Mouse (Mus musculus) forebrain, postnatal 0 days (tissue): ENCODE results near the gene Xiap. TPM values are rescaled to one million over a fixed set of nuclear protein-coding genes. Genes with fewer than 3 reads are reported as not detected.

Experiments used
- ATAC-seq: fragments of 200-750 bp; cut with Nextera tagmentation; 2 replicates; pipeline ENCODE4 v1.8.0; 2017; ENCODE audit warnings: mild to moderate bottlenecking, moderate library complexity
- DNase-seq: peaks from one replicate; pipeline ENCODE4 v3.0.0-alpha.2; 2015
- H3K27ac ChIP-seq: fragments of 300-500 bp; sonication (generic); 2 replicates; pipeline ENCODE4 v1.5.1; 2014; ENCODE audit warnings: low read depth, mild to moderate bottlenecking, antibody characterized with exemption, low read length, moderate library complexity, mixed read lengths
- H3K27me3 ChIP-seq: fragments of 300-500 bp; sonication (generic); 2 replicates; pipeline ENCODE4 v1.6.1; 2014; ENCODE audit warnings: mild to moderate bottlenecking, low read length, mixed read lengths; ENCODE audit not compliant: insufficient read depth
- H3K36me3 ChIP-seq: fragments of 300-500 bp; sonication (generic); 2 replicates; pipeline ENCODE4 v1.6.1; 2014; ENCODE audit warnings: mild to moderate bottlenecking, moderate library complexity; ENCODE audit not compliant: insufficient read depth
- H3K4me1 ChIP-seq: fragments of 300-500 bp; sonication (generic); 2 replicates; pipeline ENCODE4 v1.6.1; 2014; ENCODE audit warnings: antibody characterized with exemption; ENCODE audit not compliant: insufficient read depth
- H3K4me2 ChIP-seq: fragments of 300-500 bp; sonication (generic); 2 replicates; pipeline ENCODE4 v1.6.1; 2014; ENCODE audit warnings: low read depth, mild to moderate bottlenecking, moderate library complexity
- H3K4me3 ChIP-seq: fragments of 300-500 bp; sonication (generic); 2 replicates; pipeline ENCODE4 v1.5.1; 2014; ENCODE audit warnings: low read depth, low read length, mixed read lengths
- H3K9ac ChIP-seq: fragments of 300-500 bp; sonication (generic); 2 replicates; pipeline ENCODE4 v1.6.1; 2014; ENCODE audit warnings: mild to moderate bottlenecking
- H3K9me3 ChIP-seq: fragments of 300-500 bp; sonication (generic); 2 replicates; pipeline ENCODE4 v1.6.1; 2016; ENCODE audit warnings: low read length
- CTCF ChIP-seq: sonication (generic); IDR thresholded peaks from 2 replicates; pipeline ENCODE4 v1.5.1; 2016; ENCODE audit warnings: antibody characterized with exemption, control low read depth, low read depth
- WGBS: fragments of 180-500 bp; shearing (Covaris S2); extraction: QIAGEN DNeasy Blood & Tissue Kit; methylation state at CpG from one replicate; pipeline ENCODE4 v1.1.7; 2014; 5-methylcytosine and 5-hydroxymethylcytosine counted together
- polyA plus RNA-seq: library from polyadenylated mRNA; unstranded; fragments of >200 nt; fragmentation: Nextera tagmentation; extraction: Ambion mirVana; gene quantifications from 2 replicates; pipeline ENCODE4 v1.2.1, GENCODE M21; 2015
- total RNA-seq: library from RNA; depleted of rRNA; stranded (reverse); fragments of >200 nt; gene quantifications from 2 replicates; pipeline ENCODE4 v1.2.3, GENCODE M21; 2014

Xiap gene
- total and polyA plus RNA-seq, 2 experiments from 2014 or later, result 8.3 to 41.9 TPM

DNA sequence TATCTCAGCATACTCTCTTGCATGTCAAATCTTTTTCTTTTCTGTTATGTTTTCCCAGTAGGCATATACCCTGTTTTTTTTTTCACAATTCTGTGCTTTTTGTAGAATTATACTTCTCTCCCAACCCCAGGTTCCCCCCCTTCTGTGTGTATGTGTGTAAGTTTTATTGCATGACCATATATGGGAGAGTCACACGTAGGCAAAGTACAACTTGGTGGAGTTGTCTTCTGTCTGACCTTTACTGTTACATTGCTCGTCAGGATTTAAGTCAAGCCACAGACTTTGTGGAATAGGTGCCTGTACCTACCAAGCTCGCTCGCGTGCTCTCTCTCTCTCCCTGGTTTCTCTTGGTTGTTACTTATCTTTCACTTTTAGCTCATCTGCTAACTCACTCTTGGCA, 28.7 kb downstream of the Xiap start:
- no peak for ATAC-seq
- Histone ChIP-seq H3K4me1 (no peaks in the 10 kb centered on the region), H3K9me3 (no peaks in the 10 kb centered on the region), H3K4me2 (no peak overlapping the region), H3K27ac (no peak overlapping the region), H3K9ac (no peak overlapping the region), H3K27me3 (no peaks in the 10 kb centered on the region), H3K4me3 (no peak overlapping the region), H3K36me3 (no peaks in the 10 kb centered on the region)
- WGBS, result 91% methylated on average over 5 of the region's 5 CpGs
- DNase-seq, result no peak
- no peak for TF ChIP-seq CTCF

DNA sequence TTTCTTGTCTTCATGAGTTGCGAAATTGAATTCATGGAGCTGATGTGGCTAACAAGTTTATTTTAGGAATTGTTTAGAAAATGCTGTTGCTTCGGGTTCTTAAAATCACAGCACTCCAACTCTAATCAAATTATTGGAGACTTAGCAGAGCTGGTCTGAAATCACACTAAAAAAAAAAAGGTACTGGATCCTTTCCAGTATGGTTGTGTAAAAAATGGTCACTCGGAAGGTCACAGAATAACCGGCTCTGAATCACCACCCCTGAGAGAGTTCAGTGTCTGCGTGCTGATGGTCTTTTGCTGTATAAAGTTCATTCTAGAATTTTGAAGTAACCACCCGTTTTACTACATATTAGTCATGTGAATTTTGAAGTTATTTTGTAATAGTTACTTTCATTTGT, 47.7 kb downstream of the Xiap start:
- H3K27me3 ChIP-seq, result no peaks in the 10 kb centered on the region
- H3K4me1 ChIP-seq, result no peaks in the 10 kb centered on the region
- WGBS, result 94% methylated on average over 6 of the region's 6 CpGs
- no peak overlapping the region for H3K4me2 ChIP-seq
- no peak overlapping the region for H3K27ac ChIP-seq
- H3K9me3 ChIP-seq, result no peaks in the 10 kb centered on the region
- ATAC-seq (no peak), DNase-seq (no peak)
- H3K9ac ChIP-seq, result no peak overlapping the region
- TF ChIP-seq CTCF, result no peak
- H3K4me3 ChIP-seq, result no peak overlapping the region
- no peaks in the 10 kb centered on the region for H3K36me3 ChIP-seq

DNA sequence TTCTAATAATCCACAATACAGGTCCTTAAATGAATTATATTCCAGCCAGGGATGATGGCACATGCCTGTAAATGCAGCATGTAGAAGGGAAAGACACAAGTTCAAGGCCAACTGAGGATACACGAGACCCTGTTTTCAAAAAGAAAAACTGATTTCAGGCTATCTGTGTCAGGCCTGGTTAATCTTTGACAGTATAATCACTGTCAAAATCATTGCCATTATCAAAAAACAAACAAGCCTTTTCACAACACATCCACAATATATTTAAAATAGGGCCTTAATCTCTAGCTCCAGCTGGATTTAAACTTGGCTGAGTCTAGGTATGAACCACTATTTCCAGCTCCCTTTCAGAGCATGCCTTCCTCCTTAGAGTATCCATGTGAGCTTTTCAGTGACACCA, 51.1 kb downstream of the Xiap start:
- Histone ChIP-seq H3K4me2 (no peak overlapping the region), H3K9ac (no peak overlapping the region), H3K4me1 (no peaks in the 10 kb centered on the region), H3K27me3 (no peaks in the 10 kb centered on the region), H3K36me3 (no peaks in the 10 kb centered on the region), H3K9me3 (no peaks in the 10 kb centered on the region), H3K4me3 (no peak overlapping the region), H3K27ac (no peak overlapping the region)
- DNase-seq (no peak), ATAC-seq (no peak)
- WGBS, result 83% methylated on average over 1 of the region's 1 CpGs
- TF ChIP-seq CTCF, result no peak

DNA sequence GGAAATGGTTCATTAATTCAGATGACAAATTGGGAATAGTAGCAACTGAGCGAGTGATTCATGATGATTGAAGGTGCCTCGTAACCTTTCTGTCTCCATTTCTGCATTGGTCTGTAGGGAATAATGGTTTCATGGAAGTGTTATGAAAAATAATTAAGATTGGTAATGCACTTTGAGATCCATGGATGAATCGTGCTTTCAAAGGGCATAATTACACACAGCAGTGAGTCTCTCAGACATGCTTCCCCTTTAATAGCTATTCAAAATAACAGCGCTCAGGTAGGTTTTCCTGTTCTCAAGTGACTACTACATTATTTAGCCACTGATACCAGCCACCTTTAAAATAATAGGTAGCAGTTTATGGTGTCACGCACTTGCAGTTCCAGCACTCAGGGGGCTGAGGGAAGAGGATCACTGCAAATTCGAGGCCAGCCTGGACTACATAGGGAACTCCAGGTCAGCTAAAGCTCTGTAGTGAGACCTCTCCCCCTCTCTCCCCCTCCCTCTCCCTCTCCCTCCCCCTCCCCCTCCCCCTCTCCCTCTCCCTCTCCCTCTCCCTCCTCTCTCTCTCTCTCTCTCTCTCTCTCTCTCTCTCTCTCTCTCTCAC, 60.1 kb downstream of the Xiap start:
- Histone ChIP-seq H3K36me3 (no peaks in the 10 kb centered on the region), H3K27ac (no peak overlapping the region), H3K4me3 (no peak overlapping the region), H3K4me1 (no peaks in the 10 kb centered on the region), H3K9ac (no peak overlapping the region), H3K4me2 (no peak overlapping the region), H3K27me3 (no peaks in the 10 kb centered on the region), H3K9me3 (no peaks in the 10 kb centered on the region)
- no peak for TF ChIP-seq CTCF
- DNase-seq (no peak), ATAC-seq (no peak)
- WGBS, result 78% methylated on average over 6 of the region's 6 CpGs

DNA sequence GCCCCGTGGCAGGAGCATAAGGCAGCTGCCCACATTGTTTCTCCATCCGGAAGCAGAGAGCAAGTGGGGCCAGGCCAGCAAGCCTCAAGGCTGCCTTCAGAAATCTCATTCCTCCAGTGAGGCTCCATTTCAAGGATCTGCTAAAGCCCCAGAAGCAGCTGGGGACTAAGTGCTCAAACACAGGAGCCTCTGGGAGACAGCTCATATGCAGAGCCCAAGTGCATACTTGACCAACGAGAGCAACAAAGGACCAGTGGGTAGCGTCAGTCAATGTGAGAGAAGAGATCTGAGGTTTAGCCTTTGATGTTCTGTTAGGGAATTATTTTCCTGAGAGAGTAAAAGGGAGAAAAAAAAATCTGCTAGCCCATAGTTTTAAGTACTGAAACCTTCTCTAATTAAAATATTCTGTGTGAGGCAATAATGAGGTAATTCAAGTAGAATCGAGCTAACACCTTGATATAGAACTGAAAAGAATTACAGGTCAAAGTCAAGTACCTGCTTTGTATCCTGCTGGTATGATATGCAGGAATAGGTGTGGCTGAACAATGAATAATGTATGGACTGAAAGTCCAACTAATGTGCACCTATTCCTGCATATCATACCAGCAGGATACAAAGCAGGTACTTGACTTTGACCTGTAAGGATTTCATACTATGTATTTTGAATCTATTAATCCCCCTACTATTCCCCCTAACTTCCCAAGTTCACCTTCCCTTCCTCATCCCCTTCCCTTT, 65.7 kb downstream of the Xiap start:
- DNase-seq (no peak), ATAC-seq (no peak)
- no peaks in the 10 kb centered on the region for H3K36me3 ChIP-seq
- H3K27me3 ChIP-seq, result no peaks in the 10 kb centered on the region
- H3K4me3 ChIP-seq, result no peak overlapping the region
- WGBS, result 70% methylated on average over 5 of the region's 5 CpGs
- H3K4me2 ChIP-seq, result no peak overlapping the region
- no peaks in the 10 kb centered on the region for H3K4me1 ChIP-seq
- H3K27ac ChIP-seq, result no peak overlapping the region
- TF ChIP-seq CTCF, result no peak
- H3K9ac ChIP-seq, result no peak overlapping the region
- no peaks in the 10 kb centered on the region for H3K9me3 ChIP-seq

DNA sequence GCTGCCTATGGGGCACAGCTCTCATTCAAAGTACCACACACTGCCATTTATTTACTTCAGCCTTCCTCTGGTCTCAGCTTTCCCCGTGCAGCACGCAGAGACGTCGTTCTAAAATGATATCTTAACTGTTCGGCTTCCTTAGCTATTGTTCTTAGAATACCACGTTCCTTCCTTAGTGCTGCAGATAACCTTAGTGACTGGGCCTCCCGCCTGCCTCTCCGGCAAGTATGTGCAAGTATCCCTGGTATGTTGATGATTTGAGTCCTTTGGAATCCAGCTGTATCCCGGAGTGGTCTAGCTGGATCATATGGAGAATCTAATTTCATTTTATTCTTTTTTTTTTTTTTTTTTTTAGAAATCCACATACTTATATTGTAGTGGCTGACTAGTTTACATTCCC, 80.4 kb downstream of the Xiap start:
- Histone ChIP-seq H3K4me3 (no peak overlapping the region), H3K9me3 (no peaks in the 10 kb centered on the region), H3K4me2 (no peak overlapping the region), H3K27me3 (no peaks in the 10 kb centered on the region), H3K36me3 (no peaks in the 10 kb centered on the region), H3K27ac (no peak overlapping the region), H3K4me1 (no peaks in the 10 kb centered on the region), H3K9ac (no peak overlapping the region)
- no peak for TF ChIP-seq CTCF
- WGBS, result 75% methylated on average over 9 of the region's 9 CpGs
- ATAC-seq, result no peak
- no peak for DNase-seq

DNA sequence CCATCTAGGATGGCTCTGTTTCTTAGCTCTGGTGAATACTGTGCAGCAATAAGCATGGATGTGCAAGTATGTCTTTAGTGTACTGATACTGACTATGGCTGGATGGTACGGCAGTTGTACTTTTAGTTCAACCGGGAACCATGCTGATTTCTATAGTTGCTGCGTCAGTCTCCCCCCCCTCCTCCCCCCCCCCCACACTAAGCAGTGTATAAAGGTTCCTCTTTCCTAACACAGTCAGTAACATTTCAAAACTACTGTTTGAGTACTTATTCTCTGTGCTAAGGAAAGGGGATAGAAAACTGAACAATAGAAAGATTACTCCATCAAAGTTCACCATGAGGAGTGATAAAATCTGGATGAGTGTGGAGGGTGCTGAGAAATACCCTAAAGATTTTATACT, 83.1 kb downstream of the Xiap start:
- no peak for ATAC-seq
- WGBS, result 70% methylated on average over 3 of the region's 3 CpGs
- DNase-seq, result no peak
- H3K4me2 ChIP-seq, result no peak overlapping the region
- H3K9me3 ChIP-seq, result no peaks in the 10 kb centered on the region
- no peaks in the 10 kb centered on the region for H3K4me1 ChIP-seq
- no peak overlapping the region for H3K9ac ChIP-seq
- no peaks in the 10 kb centered on the region for H3K27me3 ChIP-seq
- H3K4me3 ChIP-seq, result no peak overlapping the region
- no peaks in the 10 kb centered on the region for H3K36me3 ChIP-seq
- TF ChIP-seq CTCF, result no peak
- H3K27ac ChIP-seq, result no peak overlapping the region
